Mouse (Mus musculus) liver, embryonic 14.5 days (tissue): ENCODE measurements around the gene Cgnl1. TPM values are rescaled to one million over a fixed set of nuclear protein-coding genes. Genes with fewer than 3 reads are reported as not detected.
A peak's percentile ranks its signal among the peaks of the same experiment; 100 is the strongest.

Experiments
- ATAC-seq: fragments of 200-750 bp; cut with Nextera tagmentation; 2 replicates; pipeline ENCODE4 v1.8.0; 2017; ENCODE audit warnings: moderate number of reproducible peaks, mild to moderate bottlenecking, moderate library complexity; ENCODE audit not compliant: insufficient read depth
- DNase-seq, 3 experiments: peaks; one replicate each; pipeline ENCODE4 v3.0.0-alpha.2; 2012 to 2013; ENCODE audit warnings: low read depth in 3 of 3, low spot score in 3 of 3
- H3K27ac ChIP-seq: fragments of 300-500 bp; sonication (generic); 2 replicates; pipeline ENCODE4 v1.5.1; 2014; ENCODE audit warnings: moderate library complexity, mild to moderate bottlenecking, control low read depth, inconsistent platforms
- H3K27me3 ChIP-seq: fragments of 300-500 bp; sonication (generic); 2 replicates; pipeline ENCODE4 v1.6.1; 2014; ENCODE audit warnings: mild to moderate bottlenecking, low read length, moderate library complexity; ENCODE audit not compliant: control insufficient read depth, insufficient read depth
- H3K36me3 ChIP-seq: fragments of 300-500 bp; sonication (generic); replicated peaks from 2 replicates; pipeline ENCODE4 v1.6.1; 2014; ENCODE audit warnings: low read depth; ENCODE audit not compliant: control insufficient read depth, insufficient read depth
- H3K4me1 ChIP-seq, 2 experiments: fragments of 200-500 bp in 1 of 2; fragments of 300-500 bp in 1 of 2; sonication (generic) in 1 of 2; replicated peaks; 2 replicates each; pipeline ENCODE4 v1.6.1; 2012 to 2014; ENCODE audit warnings: antibody characterized with exemption in 1 of 2, inconsistent platforms in 1 of 2, low read length in 1 of 2; ENCODE audit not compliant: control insufficient read depth in 2 of 2, insufficient read depth in 2 of 2
- H3K4me2 ChIP-seq: fragments of 300-500 bp; sonication (generic); 2 replicates; pipeline ENCODE4 v1.6.1; 2014; ENCODE audit warnings: low read depth, mild to moderate bottlenecking, control low read depth, moderate library complexity
- H3K4me3 ChIP-seq, 2 experiments: fragments of 200-500 bp in 1 of 2; fragments of 300-500 bp in 1 of 2; sonication (generic) in 1 of 2; 2 replicates each; pipeline ENCODE4 v1.5.1; 2012 to 2014; ENCODE audit warnings: low read depth in 2 of 2, low read length in 2 of 2, mild to moderate bottlenecking in 2 of 2, control low read depth in 1 of 2, inconsistent platforms in 1 of 2, moderate library complexity in 1 of 2; ENCODE audit not compliant: insufficient read depth in 1 of 2
- H3K9ac ChIP-seq: fragments of 300-500 bp; sonication (generic); replicated peaks from 2 replicates; pipeline ENCODE4 v1.6.1; 2014; ENCODE audit warnings: mild to moderate bottlenecking, control low read depth, moderate library complexity
- H3K9me3 ChIP-seq: fragments of 300-500 bp; sonication (generic); 2 replicates; pipeline ENCODE4 v1.6.1; 2016; ENCODE audit warnings: low read length, mixed read lengths; ENCODE audit not compliant: control insufficient read depth
- CTCF ChIP-seq: IDR thresholded peaks from 2 replicates; pipeline ENCODE4 v1.5.1; 2016; ENCODE audit warnings: antibody characterized with exemption, low read depth, control low read depth
- EP300 ChIP-seq: IDR thresholded peaks from 2 replicates; pipeline ENCODE4 v1.6.1; 2016; ENCODE audit warnings: antibody characterized with exemption, low read depth
- WGBS: fragments of 180-500 bp; shearing (Covaris S2); extraction: QIAGEN DNeasy Blood & Tissue Kit; methylation state at CpG from one replicate; pipeline ENCODE4 v1.1.7; 2014; ENCODE audit not compliant: insufficient replicate concordance; 5-methylcytosine and 5-hydroxymethylcytosine counted together
- polyA plus RNA-seq, 2 experiments: library from polyadenylated mRNA; depleted of rRNA in 1 of 2; stranded (reverse) in 1 of 2; unstranded in 1 of 2; fragments of >200 nt; fragmentation: Nextera tagmentation in 1 of 2; extraction: Ambion mirVana in 1 of 2; gene quantifications; 2 replicates each; pipeline versions ENCODE4 v1.2.1 to v1.2.3; 2012 to 2014

Cgnl1 gene
- polyA plus RNA-seq, 2 experiments, result 1.2 to 1.8 TPM

- no peaks in the 10 kb centered on the region for H3K9me3 ChIP-seq
- no peak overlapping the region for H3K27ac ChIP-seq
- no peaks in the 10 kb centered on the region for H3K36me3 ChIP-seq
- ATAC-seq (no peak), DNase-seq (no peak)
- H3K27me3 ChIP-seq, result no peaks in the 10 kb centered on the region
- 20% methylated on average over 3 of the region's 3 CpGs for WGBS
- no peak overlapping the region for H3K4me3 ChIP-seq
- TF ChIP-seq EP300, result no peak
- no peak for TF ChIP-seq CTCF
- peaks cover 0 to 7% of the 10 kb centered on the region in 2 experiments; a peak in 2 of 4 replicates for H3K4me1 ChIP-seq
- H3K4me2 ChIP-seq, result no peak overlapping the region
- no peak overlapping the region for H3K9ac ChIP-seq
Observed at GRCm38 (mm10) chr9:71695133-71695532, 76.3 kb downstream of the Cgnl1 start.

DNA sequence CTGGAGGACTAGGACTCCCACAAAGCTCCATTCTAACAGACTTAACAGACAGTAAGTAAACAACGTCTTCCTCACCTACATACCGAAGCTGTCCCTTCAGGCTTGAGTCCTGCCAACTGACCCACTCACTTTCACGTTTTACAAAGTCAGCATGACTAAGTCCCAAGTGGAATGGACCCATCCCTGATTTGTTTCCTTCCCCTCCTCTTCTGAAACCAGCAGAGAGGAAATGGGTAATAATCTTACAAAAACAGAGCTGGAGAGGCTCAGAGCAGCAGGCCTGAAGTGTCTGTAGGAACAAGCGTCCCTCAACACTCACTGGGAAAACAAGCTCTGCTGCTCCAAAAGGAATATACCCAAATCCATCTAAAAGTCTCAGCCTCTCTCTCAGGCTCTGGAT is 77.2 kb downstream of the Cgnl1 start:
- WGBS, result 12% methylated on average over 4 of the region's 4 CpGs
- H3K27ac ChIP-seq, result no peak overlapping the region
- no peaks in the 10 kb centered on the region for H3K36me3 ChIP-seq
- H3K4me2 ChIP-seq, result no peak overlapping the region
- ATAC-seq (no peak), DNase-seq (no peak)
- no peak overlapping the region for H3K9ac ChIP-seq
- no peak for TF ChIP-seq CTCF
- no peak for TF ChIP-seq EP300
- peaks cover 0 to 12% of the 10 kb centered on the region in 2 experiments; a peak in 2 of 4 replicates for H3K4me1 ChIP-seq
- no peaks in the 10 kb centered on the region for H3K27me3 ChIP-seq
- H3K9me3 ChIP-seq, result no peaks in the 10 kb centered on the region
- H3K4me3 ChIP-seq, result no peak overlapping the region

- H3K27ac ChIP-seq, result no peak overlapping the region
- no peak for DNase-seq
- H3K36me3 ChIP-seq, result no peaks in the 10 kb centered on the region
- no peak overlapping the region for H3K4me3 ChIP-seq
- no peaks in the 10 kb centered on the region for H3K9me3 ChIP-seq
- no peak overlapping the region for H3K9ac ChIP-seq
- H3K4me2 ChIP-seq, result no peak overlapping the region
- ATAC-seq, result no peak
- peaks cover 0 to 14% of the 10 kb centered on the region in 2 experiments; a peak in 2 of 4 replicates for H3K4me1 ChIP-seq
- 20% methylated on average over 4 of the region's 4 CpGs for WGBS
- no peaks in the 10 kb centered on the region for H3K27me3 ChIP-seq
- TF ChIP-seq CTCF, result no peak
- no peak for TF ChIP-seq EP300
Observed at GRCm38 (mm10) chr9:71693771-71694170, 77.6 kb downstream of the Cgnl1 start.

- WGBS, result 72% methylated on average over 7 of the region's 7 CpGs
- H3K4me2 ChIP-seq, result no peak overlapping the region
- no peak for DNase-seq
- ATAC-seq, result no peak
- no peak for TF ChIP-seq CTCF
- TF ChIP-seq EP300, result no peak
- no peaks in the 10 kb centered on the region for H3K36me3 ChIP-seq
- H3K27me3 ChIP-seq, result no peaks in the 10 kb centered on the region
- no peak overlapping the region for H3K27ac ChIP-seq
- H3K4me3 ChIP-seq, result no peak overlapping the region
- H3K9ac ChIP-seq, result no peak overlapping the region
- H3K9me3 ChIP-seq, result no peaks in the 10 kb centered on the region
- H3K4me1 ChIP-seq, result peaks cover 0 to 17% of the 10 kb centered on the region in 2 experiments; a peak in 2 of 4 replicates
Observed at GRCm38 (mm10) chr9:71692165-71692564, 79.2 kb downstream of the Cgnl1 start.

DNA sequence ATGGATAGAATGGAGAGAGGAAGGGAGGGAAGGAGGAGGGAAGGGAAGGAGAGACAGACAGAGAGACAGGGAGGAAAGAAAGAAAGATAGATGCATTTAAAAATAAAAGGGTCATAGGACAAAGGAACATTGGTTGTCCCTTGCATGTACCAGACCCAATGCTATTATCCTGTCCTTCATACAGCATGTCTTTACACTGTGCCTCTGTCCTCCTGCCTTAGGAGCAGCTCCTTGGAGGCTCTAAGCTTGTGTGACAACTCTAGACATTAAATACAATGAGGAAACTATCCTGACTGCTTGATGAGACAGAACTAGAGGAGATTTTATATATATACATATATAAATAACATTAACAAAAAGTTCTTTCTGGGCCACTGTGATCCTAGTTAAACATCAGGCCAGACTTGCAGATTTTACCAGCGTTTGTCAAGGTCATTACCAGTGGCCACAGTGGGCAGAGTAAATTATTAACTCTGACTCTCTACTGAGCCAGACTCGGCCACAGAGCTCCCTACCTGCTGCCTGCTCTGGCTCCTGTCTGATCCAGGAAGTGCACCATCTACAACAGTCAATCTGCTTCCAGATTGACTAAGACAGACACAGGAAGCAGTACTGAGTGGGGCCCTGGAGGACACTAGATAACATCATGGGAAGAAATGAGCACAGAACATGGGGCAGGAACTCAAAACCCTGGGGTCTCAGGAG is 81.9 kb downstream of the Cgnl1 start:
- H3K4me1 ChIP-seq, result peaks cover 0 to 17% of the 10 kb centered on the region in 2 experiments; a peak in 2 of 4 replicates
- peak; percentile 41; the same call in 1 of the 2 replicates for ATAC-seq
- TF ChIP-seq EP300 (no peak), CTCF (no peak)
- no peak overlapping the region for H3K4me3 ChIP-seq
- H3K4me2 ChIP-seq, result no peak overlapping the region
- no peak overlapping the region for H3K27ac ChIP-seq
- WGBS, result 22% methylated on average over 2 of the region's 2 CpGs
- H3K36me3 ChIP-seq, result no peaks in the 10 kb centered on the region
- H3K27me3 ChIP-seq, result no peaks in the 10 kb centered on the region
- H3K9me3 ChIP-seq, result no peaks in the 10 kb centered on the region
- peak in 1 of 3 experiments; percentile 12 for DNase-seq
- H3K9ac ChIP-seq, result no peak overlapping the region
